Mouse (Mus musculus): ENCODE data around the gene Eef2k.
A peak's percentile ranks its signal among the peaks of the same experiment; 100 is the strongest.
"Not testable (repeated sequence)": the region's sequence is repeated elsewhere in the genome, so short reads cannot be mapped to it uniquely, and the experiment has no call there.

Gene Eef2k

DNA sequence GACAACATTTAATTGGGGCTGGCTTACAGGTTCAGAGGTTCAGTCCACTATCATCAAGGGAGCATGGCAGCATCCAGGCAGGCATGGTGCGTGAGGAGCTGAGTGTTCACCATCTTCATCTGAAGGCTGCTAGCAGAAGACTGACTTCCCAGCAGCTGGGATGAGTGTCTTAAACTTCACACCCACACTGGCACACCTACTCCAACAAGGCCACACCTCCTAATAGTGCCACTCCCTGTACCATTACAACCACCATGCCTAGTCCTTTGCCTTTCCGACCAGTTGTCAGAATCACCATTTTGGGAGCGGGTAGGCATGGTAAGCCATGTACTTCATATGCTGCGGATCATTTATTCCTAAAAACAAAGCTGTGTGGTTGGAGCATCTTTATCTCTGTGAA lies 38.1 kb downstream of the Eef2k start:
- no peak for DNase-seq (ENCODE audit: low spot score)

- no peak for DNase-seq (ENCODE audit: low spot score)
Observed at GRCm38 (mm10) chr7:120881451-120881850, 38.8 kb downstream of the Eef2k start.

- no peak for DNase-seq (ENCODE audit: low spot score)
Observed at GRCm38 (mm10) chr7:120882674-120883073, 40.0 kb downstream of the Eef2k start.

DNA sequence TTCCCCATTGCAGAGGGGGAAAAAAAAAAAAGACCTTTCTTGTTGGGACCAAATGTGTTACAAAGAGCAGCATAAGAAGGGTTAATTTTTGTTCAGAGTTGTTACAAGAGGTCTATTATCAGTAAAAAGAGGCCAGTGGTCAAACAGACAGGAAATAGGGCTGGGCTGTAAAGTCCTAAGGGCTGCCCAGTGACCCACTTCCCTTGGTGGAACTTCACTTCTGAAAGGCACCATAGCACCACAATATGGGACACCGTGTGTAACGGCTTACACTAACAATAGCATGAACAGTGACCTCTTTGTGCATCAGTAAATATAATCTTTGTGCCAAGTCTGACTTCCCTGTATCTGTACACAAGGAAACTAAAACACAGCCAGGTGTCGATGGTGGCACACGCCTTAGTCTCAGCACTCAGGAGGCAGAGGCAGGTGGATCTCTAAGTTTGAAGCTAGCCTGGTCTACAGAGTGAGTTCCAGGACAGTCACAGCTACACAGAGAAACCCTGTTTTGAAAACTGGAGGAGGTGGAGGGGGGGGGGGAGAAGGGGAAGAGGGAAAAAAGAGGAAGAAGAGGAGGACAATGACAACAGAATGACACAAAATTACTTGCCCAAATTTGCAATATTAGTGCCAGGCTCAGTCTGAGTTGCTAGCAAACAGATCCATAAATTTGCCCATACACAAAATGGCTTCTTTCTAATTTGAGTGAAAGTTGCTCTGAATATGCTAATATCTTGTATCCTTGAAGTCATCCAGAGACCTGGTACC lies 41.1 kb downstream of the Eef2k start:
- no peak for DNase-seq (ENCODE audit: low spot score)

DNA sequence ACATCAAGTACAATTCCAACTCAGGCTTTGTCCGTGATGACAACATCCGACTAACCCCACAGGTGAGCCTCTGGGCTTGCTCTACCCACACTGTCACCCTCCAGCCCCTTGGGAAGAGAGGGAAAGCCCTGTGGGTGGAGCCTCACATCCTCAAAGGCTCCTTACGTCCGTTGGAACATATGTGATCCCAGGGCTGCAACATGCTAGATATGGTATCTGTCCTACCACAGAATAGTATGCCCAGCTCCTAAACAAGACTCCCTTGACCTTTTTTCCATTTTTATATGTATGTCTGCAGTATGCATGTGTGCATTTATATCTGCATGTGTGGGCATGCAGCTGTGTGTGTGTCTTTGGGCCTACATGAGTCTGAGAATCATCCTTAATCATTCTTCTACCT lies 42.1 kb downstream of the Eef2k start:
- no peak for DNase-seq (ENCODE audit: low spot score)

DNA sequence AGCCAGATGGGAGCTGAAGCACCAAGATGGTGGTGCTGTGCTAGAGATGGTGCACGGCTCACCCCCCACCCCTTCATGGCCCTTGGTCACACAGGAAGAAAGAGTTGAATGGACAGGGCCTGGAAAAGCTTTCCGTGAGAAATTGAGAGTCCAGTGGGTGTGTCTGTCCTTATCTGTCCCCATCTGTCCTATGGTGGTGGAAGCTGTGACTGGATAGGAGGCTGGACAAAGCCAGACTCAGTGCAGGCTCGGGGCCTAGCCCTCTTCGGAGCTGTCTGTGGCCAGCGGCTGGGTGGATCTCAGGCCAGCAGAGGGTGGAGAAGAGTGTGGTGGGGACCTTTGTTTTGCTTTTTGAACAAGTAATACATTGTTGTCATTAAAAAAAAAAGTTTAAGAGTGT lies 50.5 kb downstream of the Eef2k start:
- no peak for DNase-seq (ENCODE audit: low spot score)

GRCm38 (mm10) chr7:120897054-120897453 lies 54.4 kb downstream of the Eef2k start:
- no peak for DNase-seq (ENCODE audit: low spot score)

DNA sequence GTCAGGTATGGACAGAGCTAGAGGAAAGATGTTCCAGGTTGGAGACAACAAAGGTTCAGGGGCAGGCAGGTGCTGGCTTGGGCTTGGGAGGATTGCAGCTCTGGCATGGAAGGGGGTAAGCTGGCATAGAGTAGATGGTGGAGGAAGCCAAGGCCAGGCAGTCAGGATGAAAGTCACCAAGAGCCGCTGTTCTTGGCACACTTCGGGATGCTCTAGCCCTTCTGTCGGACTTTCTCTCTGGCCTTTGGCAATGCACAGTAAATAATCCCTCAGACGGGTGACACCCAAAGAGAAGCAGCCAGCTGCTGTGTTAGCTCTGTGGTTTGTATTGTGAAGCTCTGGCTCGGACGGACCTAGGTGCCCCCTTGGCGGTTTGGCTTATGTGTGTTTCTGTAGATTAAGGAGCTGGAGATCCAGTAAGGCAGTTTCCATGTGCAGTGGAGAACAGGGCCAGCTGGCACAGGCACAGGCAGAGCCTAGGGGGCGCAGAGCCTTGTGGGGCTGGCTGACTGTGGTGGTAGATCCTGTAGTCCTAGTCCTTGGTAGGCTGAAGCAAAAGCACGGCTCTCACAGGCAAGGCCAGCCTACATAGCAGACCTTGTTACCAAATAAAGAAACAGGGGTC lies 55.2 kb downstream of the Eef2k start:
- DNase-seq (ENCODE audit: low spot score), result no peak

DNA sequence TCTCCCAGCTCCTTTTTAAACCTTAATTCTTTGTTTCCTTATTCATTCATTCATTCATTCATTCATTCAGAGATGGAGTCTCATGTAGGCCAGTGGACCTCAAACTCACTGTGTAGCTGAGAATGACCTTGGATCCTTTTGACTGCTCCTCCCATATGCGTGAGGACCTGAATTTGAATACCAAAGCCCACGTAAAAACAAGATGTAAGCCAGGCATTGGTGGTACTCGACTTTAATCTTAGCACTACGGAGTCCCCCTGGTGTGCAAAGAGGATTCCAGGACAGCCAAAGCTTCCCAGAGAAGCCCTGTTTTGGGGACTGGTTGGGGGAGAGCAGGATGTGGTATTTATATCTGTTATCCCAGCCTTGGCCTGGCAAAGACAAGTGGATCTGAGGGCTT lies 57.6 kb downstream of the Eef2k start:
- no peak for DNase-seq (ENCODE audit: low spot score)

GRCm38 (mm10) chr7:120901701-120902100 lies 59.1 kb downstream of the Eef2k start:
- DNase-seq (ENCODE audit: low spot score), result no peak

- peak; percentile 28 for DNase-seq (ENCODE audit: low spot score)
Observed at GRCm38 (mm10) chr7:120902931-120903330, 60.3 kb downstream of the Eef2k start.

GRCm38 (mm10) chr7:120910172-120910571 lies 67.5 kb downstream of the Eef2k start:
- not testable (repeated sequence) for DNase-seq (ENCODE audit: low spot score)

DNA sequence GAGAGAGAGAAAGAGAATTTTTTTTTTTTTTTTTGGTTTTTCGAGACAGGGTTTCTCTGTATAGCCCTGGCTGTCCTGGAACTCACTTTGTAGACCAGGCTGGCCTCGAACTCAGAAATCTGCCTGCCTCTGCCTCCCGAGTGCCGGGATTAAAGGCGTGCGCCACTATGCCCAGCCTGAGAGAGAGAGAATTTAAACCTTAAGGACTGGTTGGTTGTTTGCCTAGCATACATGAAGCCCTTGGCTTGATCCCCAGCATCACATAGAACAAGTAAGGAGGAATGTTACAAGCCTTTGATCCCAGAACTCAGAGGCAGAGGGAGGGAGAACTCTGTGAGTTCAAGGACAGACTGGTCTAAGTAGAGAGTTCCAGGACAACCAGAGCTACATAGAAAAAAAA lies 68.6 kb downstream of the Eef2k start:
- not testable (repeated sequence) for DNase-seq (ENCODE audit: low spot score)

- peak; percentile 37 for DNase-seq (ENCODE audit: low spot score)
Observed at GRCm38 (mm10) chr7:120913332-120913731, 70.7 kb downstream of the Eef2k start.

DNA sequence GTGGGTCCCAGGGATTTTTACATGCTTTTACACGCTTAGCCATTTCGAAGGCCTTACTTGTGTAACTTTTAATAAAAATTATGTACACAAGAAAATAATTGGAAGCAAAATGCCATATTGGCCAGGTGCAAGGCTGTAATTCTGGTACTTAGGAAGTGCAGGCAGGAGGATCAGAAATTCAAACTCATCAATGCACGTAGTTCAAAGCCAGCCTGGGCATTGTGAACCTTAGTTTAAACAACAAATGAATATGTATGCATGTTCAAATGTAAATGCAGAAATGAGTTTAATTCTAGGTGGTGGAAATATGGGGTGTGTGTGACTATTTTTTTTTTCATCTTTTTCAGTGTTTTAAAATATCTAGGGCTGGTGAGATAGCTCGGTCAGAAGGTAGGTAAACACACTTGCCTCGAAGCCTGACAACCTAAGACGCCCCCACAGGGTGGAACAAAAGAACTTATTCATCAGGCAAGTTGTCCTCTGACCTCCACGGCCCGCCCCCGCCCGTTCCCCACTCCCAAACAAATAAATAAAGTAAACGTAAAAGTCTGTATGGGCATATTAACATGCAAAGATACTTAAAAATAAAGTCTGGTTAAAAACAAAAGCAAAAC lies 73.7 kb downstream of the Eef2k start:
- DNase-seq (ENCODE audit: low spot score), result peak; percentile 54

GRCm38 (mm10) chr7:120917279-120917591 lies 74.6 kb downstream of the Eef2k start:
- DNase-seq (ENCODE audit: low spot score), result no peak

DNA sequence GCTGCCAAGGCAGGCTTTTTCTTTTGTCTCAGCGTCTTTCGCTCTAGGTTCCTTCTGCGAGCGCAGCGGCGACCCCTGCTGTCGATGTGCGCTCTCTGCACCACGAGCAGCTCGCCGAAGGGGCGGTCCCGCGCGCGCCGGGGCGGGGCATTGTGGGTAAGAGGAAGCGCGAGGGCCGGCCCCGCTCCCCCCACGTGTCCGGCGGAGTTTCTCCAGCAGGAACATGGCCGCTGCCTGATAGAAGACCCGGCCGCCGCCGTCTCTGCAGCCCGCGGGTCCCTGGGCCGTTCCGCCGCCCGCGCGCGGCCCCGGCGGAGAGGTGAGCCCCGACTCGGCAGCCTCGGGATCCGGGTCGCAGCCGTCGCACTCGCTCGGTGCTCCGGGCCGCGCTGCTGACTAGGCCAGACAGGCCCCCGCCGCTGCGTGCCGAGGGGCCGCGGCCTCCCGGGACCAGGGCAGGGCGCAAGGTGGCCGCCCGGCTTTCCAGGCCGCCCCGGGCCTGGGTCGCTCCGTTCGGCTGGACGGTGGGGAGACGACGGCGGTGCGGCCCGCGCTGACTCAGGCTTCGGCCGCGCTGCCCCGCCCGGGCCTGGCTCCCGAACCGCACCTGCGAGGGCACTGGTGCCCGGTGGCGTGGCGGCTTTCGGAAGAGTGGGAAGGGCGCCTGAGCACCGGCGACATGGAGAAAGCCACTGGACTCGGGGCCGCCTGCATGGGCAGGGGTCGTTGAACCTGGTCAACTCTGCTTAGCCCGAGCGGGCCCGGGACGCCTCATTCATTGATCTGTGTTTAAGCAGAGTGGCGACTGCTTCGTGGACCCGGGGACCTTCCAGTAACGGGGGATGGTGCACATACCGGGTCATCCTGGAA lies 75.2 kb downstream of the Eef2k start, which contains the start of gene Polr3e:
TSS of gene Polr3e (plus strand) at position 153 of the 870 bp plus-strand sequence.
- peak; percentile 98 for DNase-seq (ENCODE audit: low spot score)

GRCm38 (mm10) chr7:120918526-120918962 lies 75.9 kb downstream of the Eef2k start:
- peak; percentile 92 for DNase-seq (ENCODE audit: low spot score)

- DNase-seq (ENCODE audit: low spot score), result no peak
Observed at GRCm38 (mm10) chr7:120933110-120933509, 90.5 kb downstream of the Eef2k start.

GRCm38 (mm10) chr7:120933680-120934195 lies 91.1 kb downstream of the Eef2k start:
- DNase-seq (ENCODE audit: low spot score), result no peak

DNA sequence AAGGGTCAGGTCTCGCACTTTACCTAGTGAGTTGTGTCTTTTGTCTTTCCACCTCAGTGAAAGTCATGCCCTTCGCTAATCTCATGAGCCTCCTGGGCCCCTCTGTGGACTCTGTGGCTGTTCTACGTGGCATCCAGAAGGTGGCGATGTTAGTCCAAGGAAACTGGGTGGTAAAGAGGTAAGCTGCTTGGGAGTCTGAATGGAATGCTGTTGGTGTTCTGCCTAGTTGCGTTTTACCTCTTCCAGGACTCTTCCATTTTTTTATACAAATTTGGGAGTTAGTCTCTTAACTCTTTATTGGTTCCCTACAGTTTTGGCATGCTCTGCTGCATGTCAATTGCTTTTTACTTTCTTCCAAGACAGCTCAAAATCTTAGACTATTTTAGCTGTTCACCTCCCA lies 92.1 kb downstream of the Eef2k start:
- peak; percentile 83 for DNase-seq (ENCODE audit: low spot score)

GRCm38 (mm10) chr7:120936522-120936921 lies 93.9 kb downstream of the Eef2k start:
- no peak for DNase-seq (ENCODE audit: low spot score)
